Mouse (Mus musculus): ENCODE data around the gene Npm3.

The Npm3 gene

DNA sequence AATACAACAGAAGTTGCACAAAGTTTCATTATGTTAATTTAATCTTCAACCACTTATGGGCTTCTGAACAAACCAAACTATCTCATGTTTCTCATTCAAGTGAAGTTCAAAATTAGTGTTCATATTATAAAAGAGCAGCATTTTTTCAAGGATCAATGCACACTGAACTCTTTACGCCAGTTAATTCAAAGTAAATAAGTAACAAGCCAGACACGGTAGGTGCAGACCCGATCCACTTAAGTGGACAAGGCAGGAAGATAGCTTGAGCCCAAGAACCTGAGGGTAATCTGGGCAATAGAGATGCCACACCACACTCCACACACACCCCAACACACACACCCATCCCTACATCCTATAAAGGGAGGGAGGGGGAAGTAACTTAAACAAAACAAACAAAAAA, 4.2 kb upstream of the Npm3 start:
- DNase-seq (ENCODE audit: low spot score in 2 of 2) = no peak

GRCm38 (mm10) chr19:45751881-45752280, 2.5 kb upstream of the Npm3 start:
- no peak for DNase-seq (ENCODE audit: low spot score in 2 of 2)

GRCm38 (mm10) chr19:45748691-45749242, 624 bp downstream of the Npm3 start:
- DNase-seq (ENCODE audit: low spot score in 2 of 2) = no peak

DNA sequence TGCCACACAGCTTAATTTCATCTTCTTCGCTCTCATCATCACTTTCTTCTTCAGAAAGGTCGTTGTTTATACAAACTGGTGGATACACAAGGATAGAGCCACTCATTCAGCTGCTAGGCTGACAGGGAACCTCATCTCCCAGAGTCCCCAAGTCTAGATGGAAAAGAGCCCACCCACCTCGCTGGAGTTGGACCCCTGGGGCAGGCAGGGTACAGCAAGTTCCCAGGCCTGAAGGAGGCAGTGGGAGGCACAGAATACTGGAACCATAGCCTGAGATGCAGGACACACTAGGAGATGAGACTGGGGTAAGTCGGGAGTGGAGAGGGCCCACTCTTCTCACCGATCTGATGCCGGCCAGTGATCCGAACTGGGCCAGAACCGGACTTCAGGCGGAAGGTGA, 1.2 kb downstream of the Npm3 start:
- DNase-seq (ENCODE audit: low spot score in 2 of 2) = no peak

DNA sequence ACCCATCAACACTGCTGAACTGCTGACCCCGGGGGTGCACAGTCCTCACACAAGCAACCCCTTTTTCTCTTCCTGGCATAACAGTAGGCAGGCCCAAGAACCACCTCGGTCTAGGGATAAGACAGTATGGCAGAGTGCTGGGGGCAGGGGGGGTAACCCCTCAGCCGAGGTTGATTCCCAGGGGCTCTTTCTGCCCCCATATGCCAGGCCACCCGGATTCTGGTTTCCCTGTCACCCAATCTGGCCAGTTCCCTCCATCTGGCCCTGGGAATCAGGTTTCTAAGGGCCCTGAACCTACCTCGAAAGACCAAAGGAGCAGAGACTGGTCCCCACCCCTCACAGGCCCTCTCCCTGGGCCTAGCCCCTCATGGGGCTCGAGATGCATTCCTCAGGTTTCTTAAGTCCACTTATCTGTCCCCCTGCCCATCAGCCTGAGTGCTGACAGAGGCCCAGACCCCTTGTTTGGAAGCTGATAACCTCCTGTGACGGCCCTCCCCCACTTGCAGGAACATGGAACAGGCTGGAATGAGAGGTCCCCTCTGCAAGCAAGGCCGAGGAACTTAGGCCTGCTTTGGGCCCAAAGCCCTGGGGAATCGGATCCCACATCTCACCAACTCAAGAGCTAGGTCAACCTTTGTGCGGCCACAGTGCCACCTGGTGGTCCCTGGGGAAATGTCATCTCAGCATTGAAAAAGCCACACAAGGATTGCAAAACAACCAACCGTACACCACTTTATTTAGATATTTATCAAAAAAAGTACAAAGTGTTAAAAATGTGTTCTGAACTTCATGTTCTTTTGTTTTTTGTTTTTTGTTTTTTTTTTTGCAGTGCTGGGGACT, 2.1 kb downstream of the Npm3 start:
- DNase-seq (ENCODE audit: low spot score in 2 of 2) = peak; percentile 80 to 91

- DNase-seq (ENCODE audit: low spot score in 2 of 2) = peak in 1 of 2 experiments; percentile 76
Measured at GRCm38 (mm10) chr19:45746153-45747020, 3.0 kb downstream of the Npm3 start.

DNA sequence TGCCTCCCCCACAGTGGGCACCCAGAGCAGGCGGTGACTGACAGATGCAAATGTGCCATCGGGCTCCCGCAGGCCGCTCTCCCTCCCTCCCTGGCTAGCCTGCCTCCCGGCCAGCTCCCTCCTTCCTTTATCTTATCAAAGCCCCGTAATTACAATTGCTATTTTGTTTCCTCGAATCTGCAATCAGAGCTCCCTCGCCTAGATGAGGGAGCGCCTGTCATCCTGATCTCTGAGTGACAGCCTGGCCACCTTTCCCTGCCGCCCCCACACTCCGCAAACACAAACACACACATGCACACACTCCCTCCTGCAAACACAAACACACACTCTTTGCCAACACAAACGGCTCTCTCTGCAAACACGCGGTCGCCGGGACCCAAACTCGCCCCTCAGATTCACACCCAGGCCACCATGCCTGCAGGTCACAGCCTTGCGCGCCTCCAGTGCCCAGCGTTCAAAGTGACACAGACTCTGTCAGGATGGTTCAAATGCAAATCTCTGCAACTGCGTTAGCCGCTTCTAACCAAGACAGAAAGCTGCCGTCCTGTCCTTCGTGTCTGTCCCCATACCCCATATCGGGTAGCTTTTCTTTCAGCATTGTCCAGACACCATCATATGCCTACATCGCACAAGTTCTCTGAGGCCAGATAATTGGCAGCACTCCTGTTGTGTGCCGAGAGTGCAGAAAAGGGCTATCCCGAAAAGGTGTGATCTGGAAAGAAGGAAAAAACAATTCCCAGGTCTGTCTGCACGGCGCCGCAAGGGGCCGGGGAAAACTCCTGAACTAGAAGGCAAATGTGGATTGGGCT, 3.8 kb downstream of the Npm3 start:
- no peak for DNase-seq (ENCODE audit: low spot score in 2 of 2)

- no peak for DNase-seq (ENCODE audit: low spot score in 2 of 2)
Measured at GRCm38 (mm10) chr19:45743619-45744018, 5.8 kb downstream of the Npm3 start.

GRCm38 (mm10) chr19:45742984-45743575, 6.3 kb downstream of the Npm3 start:
- no peak for DNase-seq (ENCODE audit: low spot score in 2 of 2)

DNA sequence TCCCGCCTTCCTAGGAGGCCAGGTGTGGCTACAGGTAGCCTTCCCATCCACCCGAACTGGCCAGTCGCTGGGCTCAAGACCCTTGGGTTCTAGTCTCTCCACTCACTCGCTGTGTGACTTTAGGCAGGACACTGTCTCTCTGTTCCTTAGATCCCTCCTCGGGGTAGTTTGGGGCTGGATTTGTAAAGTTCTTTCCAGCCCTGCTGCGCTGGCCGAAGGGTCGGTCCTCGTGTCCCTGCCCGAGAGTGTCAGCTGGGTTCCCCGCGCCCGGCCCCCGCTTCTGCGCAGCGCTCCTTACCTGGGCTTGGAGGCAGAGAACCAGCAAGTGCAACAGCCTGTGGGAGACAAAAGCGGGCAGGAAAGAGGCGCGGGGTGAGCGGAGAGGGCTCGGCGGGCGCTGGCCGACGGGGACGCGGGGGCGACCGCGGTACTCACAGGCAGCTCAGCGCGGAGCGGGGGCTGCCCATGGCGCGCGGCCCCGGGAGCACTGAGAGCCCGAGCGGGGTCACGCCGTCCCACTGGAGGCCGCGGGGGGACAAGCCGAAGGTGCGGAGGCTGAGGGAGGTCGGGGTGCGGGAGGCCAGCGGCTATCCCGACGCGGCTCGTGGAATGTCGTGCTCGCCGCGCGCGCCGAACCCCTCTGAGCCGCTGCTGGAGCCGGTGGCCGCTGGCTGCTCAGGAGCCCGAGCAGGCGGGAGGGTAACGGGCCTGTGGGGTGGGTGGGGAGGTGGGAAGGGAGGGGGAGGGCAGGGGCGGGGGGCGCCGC, 7.0 kb downstream of the Npm3 start, which contains the start of gene Fgf8:
Gene Fgf8, minus strand, starts transcription at position 698 of the 766 bp plus-strand sequence.
- no peak for DNase-seq (ENCODE audit: low spot score in 2 of 2)

DNA sequence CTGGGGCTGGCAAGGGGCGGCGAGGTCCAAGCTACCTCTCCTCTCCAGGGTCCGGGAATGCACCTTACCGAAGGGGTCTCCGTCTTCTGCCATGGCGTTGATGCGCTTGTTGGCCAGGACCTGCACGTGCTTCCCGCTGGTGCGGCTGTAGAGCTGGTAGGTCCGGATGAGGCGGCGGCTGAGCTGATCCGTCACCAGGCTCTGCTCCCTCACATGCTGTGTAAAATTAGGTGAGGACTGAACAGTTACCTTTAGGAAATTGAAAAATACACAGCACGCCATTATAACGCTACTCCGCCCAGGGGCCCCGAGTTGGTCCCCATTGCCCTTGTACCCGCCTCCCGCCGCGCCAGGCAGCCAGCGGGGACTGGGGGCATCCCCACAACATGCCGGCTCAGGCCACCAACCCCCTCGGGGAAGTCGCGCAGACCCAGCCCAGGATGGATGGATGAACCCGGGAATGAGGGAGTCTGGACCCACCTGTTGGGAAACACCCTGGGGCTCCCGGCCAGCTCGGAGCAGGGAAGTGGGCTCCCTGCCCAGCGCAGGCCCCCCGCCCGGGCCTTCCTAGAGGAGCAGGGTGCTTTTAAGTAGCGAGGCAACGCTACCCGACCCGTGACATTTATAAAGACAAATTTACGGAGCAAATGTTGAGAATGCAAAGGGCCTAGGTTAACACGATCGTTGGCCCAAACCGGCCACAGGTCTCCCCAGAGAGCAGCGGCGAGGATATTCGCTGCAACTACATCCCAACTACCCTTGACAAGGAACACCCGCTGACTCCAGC, 7.8 kb downstream of the Npm3 start:
- DNase-seq (ENCODE audit: low spot score in 2 of 2) = no peak

GRCm38 (mm10) chr19:45740817-45741216, 8.6 kb downstream of the Npm3 start:
- no peak for DNase-seq (ENCODE audit: low spot score in 2 of 2)

DNA sequence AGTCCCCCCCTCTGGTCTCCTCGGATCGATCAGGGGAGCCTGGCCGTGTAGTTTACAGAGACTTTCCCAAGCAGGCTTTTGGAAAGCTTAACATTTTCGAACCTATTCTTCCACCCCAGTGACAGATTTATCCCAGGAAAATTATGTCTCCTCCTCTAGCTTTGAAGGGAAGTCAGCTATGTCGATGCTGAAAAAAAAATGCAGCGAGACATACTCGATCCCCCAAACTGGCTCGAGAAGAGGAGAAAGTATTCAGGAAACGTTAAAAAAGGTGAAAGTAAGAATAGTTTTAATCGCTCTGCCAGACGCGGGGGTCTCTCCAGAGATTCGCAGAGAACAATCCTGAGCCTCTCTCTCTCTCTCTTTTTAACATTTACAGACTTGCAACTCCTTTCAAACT, 9.2 kb downstream of the Npm3 start:
- no peak for DNase-seq (ENCODE audit: low spot score in 2 of 2)

- DNase-seq (ENCODE audit: low spot score in 2 of 2) = no peak
Measured at GRCm38 (mm10) chr19:45738521-45738920, 10.9 kb downstream of the Npm3 start.

- DNase-seq (ENCODE audit: low spot score in 2 of 2) = no peak
Measured at GRCm38 (mm10) chr19:45737846-45738484, 11.4 kb downstream of the Npm3 start.

DNA sequence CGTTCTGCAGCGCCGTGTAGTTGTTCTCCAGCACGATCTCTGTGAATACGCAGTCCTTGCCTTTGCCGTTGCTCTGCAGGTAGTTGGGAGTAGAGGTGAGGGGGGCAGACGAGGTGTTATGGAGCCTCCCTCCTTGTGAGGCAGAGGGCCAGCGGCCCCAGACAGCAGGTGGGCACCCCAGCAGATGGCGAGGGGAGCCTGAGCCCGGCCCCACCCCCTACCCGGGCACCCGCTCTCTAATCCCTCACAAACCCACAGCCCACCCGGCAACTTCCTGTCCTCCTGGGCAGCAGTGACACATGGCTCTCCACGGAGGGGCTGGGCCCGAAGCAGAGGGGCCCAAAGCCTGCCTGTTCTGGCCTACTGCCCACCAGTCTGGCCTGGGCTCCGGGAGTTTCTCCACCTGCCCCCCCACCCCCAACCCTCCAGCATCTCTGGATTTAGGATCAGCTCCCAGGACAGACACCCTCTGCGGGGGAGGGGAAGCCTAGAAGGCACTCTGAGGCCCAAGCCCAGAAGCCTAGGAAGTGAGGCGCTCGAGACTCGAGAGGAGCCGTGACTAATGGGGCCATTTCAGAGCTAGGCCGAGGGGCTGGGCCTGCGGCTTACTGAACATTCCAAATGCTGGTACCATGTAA, 12.1 kb downstream of the Npm3 start:
- DNase-seq (ENCODE audit: low spot score in 2 of 2) = peak in 1 of 2 experiments; percentile 42

DNA sequence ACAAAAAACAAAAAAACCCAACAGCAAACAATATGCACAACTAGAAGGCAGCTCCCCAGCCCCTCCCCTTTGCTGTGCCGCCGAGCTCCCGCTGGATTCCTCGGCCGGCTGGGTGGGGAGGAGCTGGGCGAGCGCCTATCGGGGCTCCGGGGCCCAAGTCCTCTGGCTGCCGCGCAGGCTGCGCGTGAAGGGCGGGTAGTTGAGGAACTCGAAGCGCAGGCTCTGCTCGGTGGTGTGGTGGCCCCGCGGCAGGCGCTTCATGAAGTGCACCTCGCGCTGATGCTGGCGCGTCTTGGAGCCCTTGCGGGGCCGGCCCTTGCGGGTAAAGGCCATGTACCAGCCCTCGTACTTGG, 12.6 kb downstream of the Npm3 start:
- DNase-seq (ENCODE audit: low spot score in 2 of 2) = peak in 1 of 2 experiments; percentile 45

- no peak for DNase-seq (ENCODE audit: low spot score in 2 of 2)
Measured at GRCm38 (mm10) chr19:45736241-45736640, 13.2 kb downstream of the Npm3 start.

- DNase-seq (ENCODE audit: low spot score in 2 of 2) = no peak
Measured at GRCm38 (mm10) chr19:45734762-45735161, 14.6 kb downstream of the Npm3 start.
